Mouse (Mus musculus) cortical plate, adult 2 months (tissue): Measurements from ENCODE around the gene H2afv.

ENCODE experiments used
- CTCF ChIP-seq: fragments of 200-500 bp; IDR thresholded peaks from 2 replicates; pipeline ENCODE4 v1.5.1; 2011; ENCODE audit warnings: mild to moderate bottlenecking, control low read depth, low read length; ENCODE audit not compliant: insufficient read depth; ENCODE audit errors: extremely low read depth
- POLR2A ChIP-seq: fragments of 200-500 bp; IDR thresholded peaks from 2 replicates; pipeline ENCODE4 v1.6.1; 2011; ENCODE audit warnings: mild to moderate bottlenecking, low read length, control low read depth; ENCODE audit not compliant: insufficient read depth; ENCODE audit errors: extremely low read depth

- TF ChIP-seq POLR2A (no peak), CTCF (no peak)
Observed at GRCm38 (mm10) chr11:6443727-6444076, 541 bp downstream of the H2afv start.
